Mouse (Mus musculus) limb, embryonic 15.5 days (tissue): ENCODE data around the gene Srsf5. TPM values are rescaled to one million over a fixed set of nuclear protein-coding genes. Genes with fewer than 3 reads are reported as not detected.
"Not testable (repeated sequence)": the region's sequence is repeated elsewhere in the genome, so short reads cannot be mapped to it uniquely, and the experiment has no call there.

ENCODE experiments used
- ATAC-seq: fragments of 200-750 bp; cut with Nextera tagmentation; 2 replicates; pipeline ENCODE4 v1.8.0; 2017; ENCODE audit warnings: low read depth, moderate TSS enrichment; ENCODE audit not compliant: insufficient number of reproducible peaks, low FRiP score, low TSS enrichment
- H3K27ac ChIP-seq: fragments of 300-500 bp; sonication (generic); 2 replicates; pipeline ENCODE4 v1.5.1; 2015; ENCODE audit warnings: moderate library complexity, mild to moderate bottlenecking, inconsistent platforms
- H3K27me3 ChIP-seq: fragments of 300-500 bp; sonication (generic); 2 replicates; pipeline ENCODE4 v1.6.1; 2015; ENCODE audit warnings: inconsistent platforms
- H3K36me3 ChIP-seq: fragments of 300-500 bp; sonication (generic); 2 replicates; pipeline ENCODE4 v1.6.1; 2015; ENCODE audit warnings: inconsistent platforms
- H3K4me1 ChIP-seq: fragments of 300-500 bp; sonication (generic); 2 replicates; pipeline ENCODE4 v1.6.1; 2015; ENCODE audit warnings: inconsistent platforms
- H3K4me2 ChIP-seq: fragments of 300-500 bp; sonication (generic); 2 replicates; pipeline ENCODE4 v1.6.1; 2015; ENCODE audit warnings: mild to moderate bottlenecking, inconsistent platforms
- H3K4me3 ChIP-seq: fragments of 300-500 bp; sonication (generic); 2 replicates; pipeline ENCODE4 v1.5.1; 2015; ENCODE audit warnings: mild to moderate bottlenecking, inconsistent platforms
- H3K9ac ChIP-seq: fragments of 300-500 bp; sonication (generic); 2 replicates; pipeline ENCODE4 v1.6.1; 2015; ENCODE audit warnings: inconsistent platforms
- H3K9me3 ChIP-seq: fragments of 300-500 bp; sonication (generic); 2 replicates; pipeline ENCODE4 v1.6.1; 2016; ENCODE audit warnings: inconsistent platforms
- WGBS: fragments of 180-500 bp; shearing (Covaris S2); methylation state at CpG from one replicate; pipeline ENCODE4 v1.1.7; 2015; 5-methylcytosine and 5-hydroxymethylcytosine counted together
- polyA plus RNA-seq: library from polyadenylated mRNA; unstranded; fragments of >200 nt; fragmentation: Nextera tagmentation; extraction: Ambion mirVana; gene quantifications from 2 replicates; pipeline ENCODE4 v1.2.1, GENCODE M21; 2015

The Srsf5 gene
- polyA plus RNA-seq, 1 experiment from 2014 or later: 598 TPM

GRCm38 (mm10) chr12:80949603-80950002, 4.3 kb downstream of the Srsf5 start:
- H3K27me3 ChIP-seq, H3K4me2 ChIP-seq, H3K9me3 ChIP-seq, ATAC-seq, H3K27ac ChIP-seq, H3K4me3 ChIP-seq, H3K9ac ChIP-seq: not testable (repeated sequence)
- 92% methylated on average over 16 of the region's 16 CpGs for WGBS
- peaks cover 17% of the 10 kb centered on the region for H3K4me1 ChIP-seq
- H3K36me3 ChIP-seq: peaks cover 66% of the 10 kb centered on the region

- H3K9me3 ChIP-seq: no peaks in the 10 kb centered on the region
- H3K4me2 ChIP-seq: no peak overlapping the region
- peaks cover 81% of the 10 kb centered on the region for H3K36me3 ChIP-seq
- 94% methylated on average over 3 of the region's 3 CpGs for WGBS
- peaks cover 12% of the 10 kb centered on the region for H3K4me1 ChIP-seq
- H3K27me3 ChIP-seq: no peaks in the 10 kb centered on the region
- no peak overlapping the region for H3K4me3 ChIP-seq
- H3K27ac ChIP-seq: no peak overlapping the region
- no peak for ATAC-seq
- H3K9ac ChIP-seq: no peak overlapping the region
Observed at GRCm38 (mm10) chr12:80951640-80952219, 6.4 kb downstream of the Srsf5 start.

GRCm38 (mm10) chr12:80952526-80952925, 7.2 kb downstream of the Srsf5 start:
- Histone ChIP-seq H3K27ac (no peak overlapping the region), H3K9me3 (no peaks in the 10 kb centered on the region), H3K4me2 (no peak overlapping the region), H3K36me3 (peaks cover 82% of the 10 kb centered on the region), H3K4me3 (no peak overlapping the region), H3K9ac (no peak overlapping the region), H3K4me1 (peaks cover 5% of the 10 kb centered on the region; the same call in 1 of the 2 replicates), H3K27me3 (no peaks in the 10 kb centered on the region)
- ATAC-seq: no peak
- 92% methylated on average over 1 of the region's 1 CpGs for WGBS

GRCm38 (mm10) chr12:80956039-80956438, 10.7 kb downstream of the Srsf5 start:
- Histone ChIP-seq H3K4me1 (no peaks in the 10 kb centered on the region), H3K4me2 (no peak overlapping the region), H3K4me3 (no peak overlapping the region), H3K27ac (no peak overlapping the region), H3K36me3 (peaks cover 81% of the 10 kb centered on the region), H3K9ac (no peak overlapping the region), H3K27me3 (no peaks in the 10 kb centered on the region), H3K9me3 (no peaks in the 10 kb centered on the region)
- 87% methylated on average over 3 of the region's 3 CpGs for WGBS
- ATAC-seq: no peak

GRCm38 (mm10) chr12:80957961-80958360, 12.7 kb downstream of the Srsf5 start:
- Histone ChIP-seq H3K9me3 (no peaks in the 10 kb centered on the region), H3K9ac (no peak overlapping the region), H3K27me3 (no peaks in the 10 kb centered on the region), H3K27ac (no peak overlapping the region), H3K36me3 (peaks cover 65% of the 10 kb centered on the region), H3K4me1 (no peaks in the 10 kb centered on the region), H3K4me2 (no peak overlapping the region), H3K4me3 (no peak overlapping the region)
- no peak for ATAC-seq
- 80% methylated on average over 4 of the region's 4 CpGs for WGBS

- Histone ChIP-seq H3K4me3 (no peak overlapping the region), H3K36me3 (peaks cover 22% of the 10 kb centered on the region), H3K4me1 (no peaks in the 10 kb centered on the region), H3K27ac (no peak overlapping the region), H3K27me3 (no peaks in the 10 kb centered on the region), H3K9ac (no peak overlapping the region), H3K4me2 (no peak overlapping the region), H3K9me3 (no peaks in the 10 kb centered on the region)
- ATAC-seq: no peak
- WGBS: 76% methylated on average over 4 of the region's 4 CpGs
Observed at GRCm38 (mm10) chr12:80962566-80962965, 17.3 kb downstream of the Srsf5 start.

GRCm38 (mm10) chr12:80966059-80966838, 20.9 kb downstream of the Srsf5 start:
- WGBS: 82% methylated on average over 11 of the region's 11 CpGs
- no peaks in the 10 kb centered on the region for H3K9me3 ChIP-seq
- H3K4me2 ChIP-seq: no peak overlapping the region
- H3K9ac ChIP-seq: no peak overlapping the region
- no peak overlapping the region for H3K4me3 ChIP-seq
- no peaks in the 10 kb centered on the region for H3K36me3 ChIP-seq
- no peaks in the 10 kb centered on the region for H3K4me1 ChIP-seq
- no peak for ATAC-seq
- no peak overlapping the region for H3K27ac ChIP-seq
- no peaks in the 10 kb centered on the region for H3K27me3 ChIP-seq

- no peak overlapping the region for H3K4me3 ChIP-seq
- no peak for ATAC-seq
- H3K4me2 ChIP-seq: no peak overlapping the region
- H3K4me1 ChIP-seq: no peaks in the 10 kb centered on the region
- no peaks in the 10 kb centered on the region for H3K36me3 ChIP-seq
- H3K27ac ChIP-seq: no peak overlapping the region
- H3K27me3 ChIP-seq: no peaks in the 10 kb centered on the region
- no peaks in the 10 kb centered on the region for H3K9me3 ChIP-seq
- whole genome bisulfite sequencing: 89% methylated on average over 9 of the region's 9 CpGs
- no peak overlapping the region for H3K9ac ChIP-seq
Observed at GRCm38 (mm10) chr12:80967918-80968317, 22.6 kb downstream of the Srsf5 start.

GRCm38 (mm10) chr12:80968605-80969004, 23.3 kb downstream of the Srsf5 start, which contains the start of gene Slc10a1:
Gene Slc10a1 (minus strand): TSS chr12:80968705.
- Histone ChIP-seq H3K27me3 (no peaks in the 10 kb centered on the region), H3K9ac (no peak within 1 kb of the TSS), H3K4me1 (no peaks in the 10 kb centered on the region), H3K9me3 (no peaks in the 10 kb centered on the region), H3K4me2 (no peak within 1 kb of the TSS), H3K4me3 (no peak within 1 kb of the TSS), H3K36me3 (no peaks in the 10 kb centered on the region), H3K27ac (no peak within 1 kb of the TSS)
- 86% methylated on average over 5 of the region's 5 CpGs for WGBS
- no peak for ATAC-seq

GRCm38 (mm10) chr12:80970181-80970705, 24.9 kb downstream of the Srsf5 start:
- no peak for ATAC-seq
- H3K36me3 ChIP-seq: no peaks in the 10 kb centered on the region
- no peak overlapping the region for H3K4me3 ChIP-seq
- H3K4me2 ChIP-seq: no peak overlapping the region
- no peak overlapping the region for H3K27ac ChIP-seq
- no peaks in the 10 kb centered on the region for H3K4me1 ChIP-seq
- no peak overlapping the region for H3K9ac ChIP-seq
- no peaks in the 10 kb centered on the region for H3K27me3 ChIP-seq
- WGBS: 77% methylated on average over 8 of the region's 8 CpGs
- H3K9me3 ChIP-seq: no peaks in the 10 kb centered on the region

GRCm38 (mm10) chr12:80971756-80972155, 26.5 kb downstream of the Srsf5 start:
- Histone ChIP-seq H3K4me1 (no peaks in the 10 kb centered on the region), H3K27ac (no peak overlapping the region), H3K9me3 (no peaks in the 10 kb centered on the region), H3K4me2 (no peak overlapping the region), H3K4me3 (no peak overlapping the region), H3K27me3 (no peaks in the 10 kb centered on the region), H3K36me3 (no peaks in the 10 kb centered on the region), H3K9ac (no peak overlapping the region)
- no peak for ATAC-seq
- 32% methylated on average over 3 of the region's 3 CpGs for WGBS

- ATAC-seq: no peak
- no peaks in the 10 kb centered on the region for H3K27me3 ChIP-seq
- H3K4me2 ChIP-seq: no peak overlapping the region
- H3K9me3 ChIP-seq: no peaks in the 10 kb centered on the region
- no peak overlapping the region for H3K4me3 ChIP-seq
- WGBS: 85% methylated on average over 11 of the region's 11 CpGs
- H3K27ac ChIP-seq: no peak overlapping the region
- no peaks in the 10 kb centered on the region for H3K4me1 ChIP-seq
- H3K9ac ChIP-seq: no peak overlapping the region
- H3K36me3 ChIP-seq: no peaks in the 10 kb centered on the region
Observed at GRCm38 (mm10) chr12:80975939-80976671, 30.8 kb downstream of the Srsf5 start.
